Mouse (Mus musculus) heart, embryonic 11.5 days (tissue): ENCODE measurements around the gene Bcat1. TPM values are rescaled to one million over a fixed set of nuclear protein-coding genes. Genes with fewer than 3 reads are reported as not detected.

Experiments used
- ATAC-seq: fragments of 200-750 bp; cut with Nextera tagmentation; replicated peaks from 2 replicates; pipeline ENCODE4 v1.8.0; 2017; ENCODE audit warnings: moderate library complexity; ENCODE audit not compliant: insufficient number of reproducible peaks, low FRiP score, low TSS enrichment
- H3K27ac ChIP-seq: fragments of 300-500 bp; sonication (generic); 2 replicates; pipeline ENCODE4 v1.5.1; 2014; ENCODE audit warnings: mild to moderate bottlenecking, low read depth, low read length
- H3K27me3 ChIP-seq: fragments of 300-500 bp; sonication (generic); 2 replicates; pipeline ENCODE4 v1.6.1; 2014; ENCODE audit warnings: mild to moderate bottlenecking, low read length, mixed read lengths; ENCODE audit not compliant: control insufficient read depth, insufficient read depth
- H3K36me3 ChIP-seq: fragments of 300-500 bp; sonication (generic); 2 replicates; pipeline ENCODE4 v1.6.1; 2014; ENCODE audit warnings: mild to moderate bottlenecking, low read length, moderate library complexity, mixed read lengths; ENCODE audit not compliant: control insufficient read depth, insufficient read depth
- H3K4me1 ChIP-seq: fragments of 300-500 bp; sonication (generic); 2 replicates; pipeline ENCODE4 v1.6.1; 2014; ENCODE audit warnings: low read length; ENCODE audit not compliant: control insufficient read depth, insufficient read depth
- H3K4me2 ChIP-seq: fragments of 300-500 bp; sonication (generic); 2 replicates; pipeline ENCODE4 v1.6.1; 2014; ENCODE audit warnings: mild to moderate bottlenecking, moderate library complexity
- H3K4me3 ChIP-seq: fragments of 300-500 bp; sonication (generic); 2 replicates; pipeline ENCODE4 v1.5.1; 2014; ENCODE audit warnings: low read depth, low read length
- H3K9ac ChIP-seq: fragments of 300-500 bp; sonication (generic); 2 replicates; pipeline ENCODE4 v1.6.1; 2014; ENCODE audit warnings: mild to moderate bottlenecking, low read depth, low read length, moderate library complexity
- H3K9me3 ChIP-seq: fragments of 300-500 bp; sonication (generic); replicated peaks from 2 replicates; pipeline ENCODE4 v1.6.1; 2016; ENCODE audit warnings: low read length; ENCODE audit not compliant: control insufficient read depth
- WGBS: fragments of 180-500 bp; shearing (Covaris S2); extraction: QIAGEN DNeasy Blood & Tissue Kit; methylation state at CpG from one replicate; pipeline ENCODE4 v1.1.7; 2014; ENCODE audit not compliant: insufficient replicate concordance; 5-methylcytosine and 5-hydroxymethylcytosine counted together
- polyA plus RNA-seq: library from polyadenylated mRNA; unstranded; fragments of >200 nt; fragmentation: Nextera tagmentation; extraction: Ambion mirVana; gene quantifications from 2 replicates; pipeline ENCODE4 v1.2.1, GENCODE M21; 2014

Bcat1 gene
- polyA plus RNA-seq, 1 experiment from 2014 or later = 24.1 TPM

GRCm38 (mm10) chr6:145120086-145120485 lies 44.1 kb upstream of the Bcat1 start:
- no peak overlapping the region for H3K4me2 ChIP-seq
- no peaks in the 10 kb centered on the region for H3K36me3 ChIP-seq
- no peaks in the 10 kb centered on the region for H3K9me3 ChIP-seq
- WGBS = 58% methylated on average over 2 of the region's 2 CpGs
- no peak for ATAC-seq
- H3K4me3 ChIP-seq = no peak overlapping the region
- no peak overlapping the region for H3K27ac ChIP-seq
- peaks cover 37% of the 10 kb centered on the region for H3K4me1 ChIP-seq
- H3K27me3 ChIP-seq = no peaks in the 10 kb centered on the region
- H3K9ac ChIP-seq = no peak overlapping the region

GRCm38 (mm10) chr6:145116098-145116672 lies 40.2 kb upstream of the Bcat1 start:
- WGBS = 13% methylated on average over 4 of the region's 4 CpGs
- H3K36me3 ChIP-seq = no peaks in the 10 kb centered on the region
- H3K4me2 ChIP-seq = no peak overlapping the region
- H3K4me3 ChIP-seq = no peak overlapping the region
- no peaks in the 10 kb centered on the region for H3K27me3 ChIP-seq
- H3K27ac ChIP-seq = no peak overlapping the region
- no peaks in the 10 kb centered on the region for H3K9me3 ChIP-seq
- peak overlapping the region; percentile 58 for H3K9ac ChIP-seq
- 0 out of 2 replicates have a peak, but pooled peaks have one; percentile 27 for ATAC-seq
- peaks cover 17% of the 10 kb centered on the region for H3K4me1 ChIP-seq

DNA sequence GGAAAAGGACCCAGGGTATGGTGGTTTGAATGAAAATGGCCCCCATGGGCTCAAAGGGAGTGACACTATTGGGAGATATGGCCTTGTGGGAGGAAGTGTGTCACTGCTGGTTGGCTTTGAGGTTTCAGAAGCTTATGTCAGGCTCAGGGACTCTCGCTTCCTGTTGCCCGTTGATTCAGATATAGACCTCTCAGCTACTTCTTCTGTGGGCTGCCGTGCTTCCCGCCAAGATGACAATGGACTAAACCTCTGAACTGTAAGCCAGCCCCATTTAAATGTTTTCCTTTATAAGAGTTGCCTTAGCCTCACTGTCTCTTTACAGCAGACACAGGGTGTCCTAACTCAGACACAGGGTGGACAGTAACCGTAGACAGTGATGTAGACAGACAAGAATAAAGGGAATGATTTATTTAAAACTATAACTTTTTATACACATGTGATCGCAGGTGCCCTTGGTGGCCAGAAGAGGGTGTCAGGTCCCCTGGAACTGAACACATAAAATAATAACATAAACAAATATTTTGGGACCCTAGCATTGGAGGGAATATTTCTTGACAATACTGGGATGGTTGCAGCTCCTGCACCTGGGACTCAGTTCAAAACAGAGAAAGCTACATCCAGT lies 39.6 kb upstream of the Bcat1 start, which contains the start of gene Lrmp:
Gene Lrmp, plus strand, starts transcription at position 178 of the 622 bp plus-strand sequence.
- H3K4me1 ChIP-seq = peaks cover 11% of the 10 kb centered on the region
- 55% methylated on average over 6 of the region's 6 CpGs for whole genome bisulfite sequencing
- peak within 1 kb of the TSS; percentile 58 for H3K9ac ChIP-seq

GRCm38 (mm10) chr6:145114561-145114960 lies 38.6 kb upstream of the Bcat1 start:
- H3K9me3 ChIP-seq = 0 out of 2 replicates have a peak, but pooled peaks cover 2% of the 10 kb centered on the region
- H3K36me3 ChIP-seq = no peaks in the 10 kb centered on the region
- H3K27ac ChIP-seq = no peak overlapping the region
- ATAC-seq = no peak
- H3K4me2 ChIP-seq = no peak overlapping the region
- H3K27me3 ChIP-seq = no peaks in the 10 kb centered on the region
- H3K4me1 ChIP-seq = peaks cover 7% of the 10 kb centered on the region
- H3K4me3 ChIP-seq = no peak overlapping the region
- 70% methylated on average over 2 of the region's 2 CpGs for WGBS
- no peak overlapping the region for H3K9ac ChIP-seq

More for the DNA sequence above, 39.6 kb upstream of the Bcat1 start, which contains the start of gene Lrmp:
- H3K4me2 ChIP-seq = no peak within 1 kb of the TSS
- H3K9me3 ChIP-seq = no peaks in the 10 kb centered on the region
- ATAC-seq = no peak
- no peak within 1 kb of the TSS for H3K27ac ChIP-seq
- H3K4me3 ChIP-seq = no peak within 1 kb of the TSS
- H3K36me3 ChIP-seq = no peaks in the 10 kb centered on the region
- no peaks in the 10 kb centered on the region for H3K27me3 ChIP-seq

DNA sequence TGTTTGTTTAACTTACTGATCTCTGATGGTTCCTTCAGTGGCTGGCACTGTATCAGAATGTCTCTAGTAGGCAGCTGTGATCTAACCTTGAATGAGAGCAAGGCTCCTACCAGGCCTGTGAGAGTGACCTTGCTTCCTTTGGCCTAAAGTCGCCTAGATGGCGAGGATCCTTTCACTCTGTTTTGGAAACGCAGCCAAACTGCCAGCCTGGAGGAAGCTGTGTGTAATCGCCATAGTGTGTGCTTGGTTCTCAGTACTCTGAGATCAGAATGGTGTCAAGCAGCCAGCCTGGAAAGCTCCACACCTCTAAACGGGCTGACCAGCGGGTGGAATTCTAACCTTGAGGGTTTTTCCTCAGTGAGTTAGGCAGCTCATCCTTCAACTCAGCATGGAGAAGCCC lies 36.9 kb upstream of the Bcat1 start:
- Histone ChIP-seq H3K27ac (no peak overlapping the region), H3K36me3 (no peaks in the 10 kb centered on the region), H3K4me1 (peaks cover 7% of the 10 kb centered on the region), H3K9ac (no peak overlapping the region), H3K27me3 (no peaks in the 10 kb centered on the region), H3K4me3 (no peak overlapping the region), H3K9me3 (0 out of 2 replicates have a peak, but pooled peaks cover 2% of the 10 kb centered on the region), H3K4me2 (no peak overlapping the region)
- no peak for ATAC-seq
- WGBS = 48% methylated on average over 6 of the region's 6 CpGs

- WGBS = 83% methylated on average over 4 of the region's 4 CpGs
- no peaks in the 10 kb centered on the region for H3K27me3 ChIP-seq
- no peaks in the 10 kb centered on the region; the same call in 1 of the 2 replicates for H3K4me1 ChIP-seq
- H3K9me3 ChIP-seq = 0 out of 2 replicates have a peak, but pooled peaks cover 2% of the 10 kb centered on the region
- H3K27ac ChIP-seq = no peak overlapping the region
- H3K4me3 ChIP-seq = no peak overlapping the region
- no peak for ATAC-seq
- no peak overlapping the region for H3K9ac ChIP-seq
- no peaks in the 10 kb centered on the region for H3K36me3 ChIP-seq
- no peak overlapping the region for H3K4me2 ChIP-seq
Observed at GRCm38 (mm10) chr6:145110786-145111185, 34.8 kb upstream of the Bcat1 start.

- Histone ChIP-seq H3K4me2 (no peak overlapping the region), H3K27me3 (no peaks in the 10 kb centered on the region), H3K9ac (no peak overlapping the region), H3K9me3 (0 out of 2 replicates have a peak, but pooled peaks cover 2% of the 10 kb centered on the region), H3K36me3 (no peaks in the 10 kb centered on the region), H3K4me3 (no peak overlapping the region), H3K4me1 (no peaks in the 10 kb centered on the region), H3K27ac (no peak overlapping the region)
- ATAC-seq = no peak
- WGBS = 85% methylated on average over 5 of the region's 6 CpGs
Observed at GRCm38 (mm10) chr6:145106163-145106842, 30.3 kb upstream of the Bcat1 start.

GRCm38 (mm10) chr6:145105439-145105838 lies 29.5 kb upstream of the Bcat1 start:
- WGBS = 89% methylated on average over 10 of the region's 10 CpGs
- Histone ChIP-seq H3K27ac (no peak overlapping the region), H3K36me3 (no peaks in the 10 kb centered on the region), H3K9ac (no peak overlapping the region), H3K4me3 (no peak overlapping the region), H3K27me3 (no peaks in the 10 kb centered on the region), H3K4me1 (0 out of 2 replicates have a peak, but pooled peaks cover 2% of the 10 kb centered on the region), H3K9me3 (0 out of 2 replicates have a peak, but pooled peaks cover 2% of the 10 kb centered on the region), H3K4me2 (no peak overlapping the region)
- ATAC-seq = no peak
